Mouse (Mus musculus): ENCODE measurements around the gene Cldn10. TPM values are rescaled to one million over a fixed set of nuclear protein-coding genes. Genes with fewer than 3 reads are reported as not detected.
"Not testable (repeated sequence)": the region's sequence is repeated elsewhere in the genome, so short reads cannot be mapped to it uniquely, and the experiment has no call there.

Gene Cldn10
- total RNA-seq, 2 experiments from 2014 or later: 24.6 to 28.3 TPM

DNA sequence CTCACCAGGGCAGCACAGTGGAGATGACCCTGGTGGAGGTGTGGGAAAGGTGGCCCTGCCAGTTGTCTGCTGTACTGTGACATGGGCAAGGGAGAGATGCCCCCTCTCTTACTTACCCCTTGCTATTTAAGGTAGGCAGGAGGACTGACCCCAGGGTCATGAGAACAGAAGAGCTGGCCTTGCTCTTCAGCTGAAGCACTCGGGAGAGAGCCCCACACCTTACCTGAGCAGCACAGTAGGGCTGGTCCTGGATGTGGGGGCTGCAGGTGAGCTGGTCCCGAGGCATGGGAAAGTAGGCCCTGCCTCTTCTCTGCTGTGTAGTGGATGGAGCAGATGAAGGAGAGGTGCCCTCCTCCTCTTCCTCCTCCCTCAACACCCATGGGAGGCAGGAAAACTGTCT, 11.3 kb upstream of the Cldn10 start:
- intact Hi-C loops (cut with DNase I): loop anchor here (5.0 kb wide), 1 partner anchor 41 kb away; no protein-coding TSS in a partner anchor
- no peak for DNase-seq (ENCODE audit: low spot score in 2 of 2)

DNA sequence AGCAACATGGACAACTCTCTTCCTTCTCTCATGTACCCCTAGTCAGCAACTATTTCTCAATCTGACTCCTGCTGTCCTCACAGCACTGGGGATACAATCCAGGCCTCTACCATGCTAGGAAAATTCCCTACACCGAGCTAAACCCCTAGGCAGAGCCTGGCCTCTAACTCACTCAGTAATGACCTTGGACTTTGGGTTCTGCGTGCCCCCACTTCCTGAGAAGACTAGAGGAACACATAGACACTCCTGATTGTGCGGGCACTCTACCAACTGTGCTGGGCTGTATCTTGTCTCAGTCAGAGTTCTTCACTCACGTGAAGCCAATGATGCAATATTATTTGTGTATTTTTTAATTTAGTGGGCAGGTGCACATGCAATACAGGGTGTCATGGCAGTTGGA, 10.2 kb upstream of the Cldn10 start:
- no peak for DNase-seq (ENCODE audit: low spot score in 2 of 2)
- intact Hi-C loops (cut with DNase I): loop anchor here (5.0 kb wide), 1 partner anchor 40 kb away; no protein-coding TSS in a partner anchor

DNA sequence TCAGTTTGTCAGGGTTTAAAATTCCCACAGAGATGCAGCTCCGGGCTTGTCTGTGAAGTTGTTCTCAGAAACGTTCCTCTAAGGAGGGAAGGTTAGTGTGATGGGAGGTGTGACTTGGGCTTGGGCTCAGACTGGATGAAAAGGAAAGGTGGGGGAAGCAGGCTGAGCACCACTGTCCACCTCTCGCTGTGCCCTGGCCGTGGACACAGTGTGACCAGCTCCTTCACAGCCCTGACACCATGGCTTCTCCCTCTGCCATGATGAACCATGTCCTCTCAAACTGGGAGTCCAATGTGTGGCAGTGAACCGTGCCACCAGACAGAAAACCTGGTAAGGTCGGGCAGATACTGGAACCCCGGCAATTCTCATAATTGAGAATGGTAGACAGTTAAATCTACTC, 6.1 kb upstream of the Cldn10 start:
- intact Hi-C loops (cut with DNase I): no loop called here
- no peak for DNase-seq (ENCODE audit: low spot score in 2 of 2)

DNA sequence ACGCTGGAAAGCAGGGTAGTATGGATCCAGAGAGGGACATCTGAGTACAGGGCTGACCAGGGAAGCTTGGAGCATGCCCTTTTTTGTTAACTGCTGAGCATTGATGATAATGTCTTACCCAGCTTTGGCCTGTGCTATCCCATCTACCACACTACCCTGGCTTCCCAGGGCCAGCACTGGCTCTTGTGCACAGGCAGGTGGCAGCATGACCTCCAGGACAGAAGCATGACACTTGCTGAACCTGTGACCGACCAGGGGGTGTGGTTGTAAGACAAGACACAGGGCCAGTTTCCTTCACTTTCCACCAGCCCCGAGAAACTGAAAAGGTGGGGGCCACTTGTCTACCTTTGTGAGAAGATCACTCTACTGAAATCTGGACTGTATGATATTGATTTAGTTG, 5.5 kb upstream of the Cldn10 start:
- intact Hi-C loops (cut with DNase I): no loop called here
- DNase-seq (ENCODE audit: low spot score in 2 of 2): no peak

DNA sequence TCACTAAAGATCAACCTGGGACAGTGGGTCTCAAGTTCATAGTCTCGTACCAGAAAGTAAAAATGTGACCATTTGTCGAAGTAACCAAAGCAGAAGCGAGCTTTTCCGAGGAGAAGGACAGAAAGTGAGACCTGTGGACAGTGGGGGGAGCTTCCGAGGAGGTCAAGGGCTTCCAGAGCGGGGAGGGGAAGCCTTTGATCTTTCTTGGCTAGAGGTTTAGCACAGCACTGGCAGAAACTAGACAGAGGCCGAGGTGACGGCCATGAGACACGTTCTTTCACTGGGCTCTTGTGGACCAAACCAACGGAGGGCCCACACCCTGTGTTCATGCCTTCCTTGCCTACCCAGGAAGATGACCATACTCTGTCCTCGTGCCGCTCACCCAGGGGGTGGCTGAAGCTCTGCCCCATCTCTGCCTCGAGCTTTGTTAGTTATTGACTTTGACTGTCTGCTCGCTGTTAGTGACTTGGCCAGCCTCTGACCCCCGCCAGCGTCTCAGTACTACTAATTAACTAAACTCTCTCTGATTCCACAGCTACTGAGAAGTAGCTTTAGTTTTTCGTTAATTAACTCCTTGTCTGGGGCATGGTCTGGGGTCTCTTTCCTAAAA, 4.3 kb upstream of the Cldn10 start:
- no peak for DNase-seq (ENCODE audit: low spot score in 2 of 2)
- intact Hi-C loops (cut with DNase I): no loop called here

DNA sequence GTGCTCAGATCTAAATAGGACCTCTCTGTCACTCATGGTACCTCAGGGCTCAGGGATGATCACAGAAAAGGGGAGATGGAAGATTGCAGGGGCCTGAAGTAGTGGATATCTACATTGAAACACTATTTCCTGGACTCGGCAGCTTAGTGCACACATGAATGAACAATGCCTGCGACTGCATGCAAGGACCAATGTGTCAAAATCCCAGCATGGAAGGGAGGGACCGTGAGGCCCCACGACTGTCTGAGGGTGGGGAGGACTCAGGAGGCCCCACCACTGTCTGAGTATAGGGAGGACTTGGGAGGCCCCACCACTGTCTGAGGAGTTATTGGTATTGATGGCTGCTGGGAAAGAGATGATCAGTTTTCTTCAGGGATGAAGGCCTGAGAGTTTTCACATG, 2.5 kb downstream of the Cldn10 start:
- intact Hi-C loops (cut with DNase I): no loop called here
- no peak for DNase-seq (ENCODE audit: low spot score in 2 of 2)

DNA sequence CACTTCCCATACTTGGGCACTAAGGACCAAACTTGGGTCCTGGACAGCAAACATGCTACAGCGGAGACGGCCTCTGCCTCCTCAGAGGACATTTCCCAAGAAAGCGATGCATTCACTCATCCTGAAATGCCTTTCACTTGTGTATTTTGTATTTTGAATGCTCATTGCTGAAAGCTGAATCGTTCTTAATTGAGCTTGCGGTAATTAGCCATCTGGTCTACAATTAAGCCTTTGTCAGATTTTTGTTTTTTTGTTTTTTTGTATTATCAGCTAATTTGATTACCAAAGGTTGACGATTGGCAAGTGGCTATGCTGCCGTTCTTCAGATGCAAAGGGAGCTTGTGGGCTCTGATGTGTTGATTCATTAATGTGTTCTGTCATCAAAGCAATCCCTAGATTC, 5.2 kb downstream of the Cldn10 start:
- intact Hi-C loops (cut with DNase I): no loop called here

DNA sequence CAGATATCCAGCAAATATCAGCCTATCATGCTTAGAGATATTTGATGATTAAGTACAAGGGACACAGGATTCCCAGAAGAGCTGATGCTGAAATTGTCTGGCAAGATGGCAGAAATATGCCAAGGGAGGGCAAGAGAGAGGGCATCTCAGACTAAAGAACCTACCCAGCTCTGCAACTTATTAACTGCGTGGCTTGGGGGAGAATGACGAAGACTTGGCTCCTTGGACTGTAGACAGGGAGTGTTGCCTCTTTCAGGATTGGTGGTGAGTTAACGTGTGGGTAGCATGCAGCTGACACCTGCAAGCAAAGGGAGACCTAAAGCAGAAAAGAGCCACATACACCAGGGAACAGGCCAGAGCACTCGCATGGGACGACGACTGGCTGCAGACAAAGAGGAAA, 5.7 kb downstream of the Cldn10 start:
- intact Hi-C loops (cut with DNase I): no loop called here
- no peak for DNase-seq (ENCODE audit: low spot score in 2 of 2)

More for the DNA sequence above, 5.2 kb downstream of the Cldn10 start:
- no peak for DNase-seq (ENCODE audit: low spot score in 2 of 2)

DNA sequence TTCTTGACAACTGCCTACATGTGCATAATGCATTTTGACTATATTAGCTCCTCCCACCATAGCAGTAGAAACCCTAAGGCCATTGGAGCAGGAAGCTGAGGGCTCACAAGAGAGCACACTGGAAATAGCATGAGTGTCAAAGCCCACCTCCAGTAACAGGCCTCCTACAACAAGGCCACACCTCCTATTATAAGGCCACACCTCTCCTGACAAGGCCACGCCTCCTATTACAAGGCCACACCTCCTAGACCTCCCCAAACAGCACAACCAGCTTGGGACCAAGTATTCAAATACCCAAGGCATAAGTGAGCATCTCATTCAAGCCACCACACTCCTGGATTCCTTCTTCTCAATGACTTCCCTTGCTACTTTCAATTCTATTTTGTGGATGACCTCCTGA, 6.5 kb downstream of the Cldn10 start:
- DNase-seq (ENCODE audit: low spot score in 2 of 2): no peak
- intact Hi-C loops (cut with DNase I): no loop called here

DNA sequence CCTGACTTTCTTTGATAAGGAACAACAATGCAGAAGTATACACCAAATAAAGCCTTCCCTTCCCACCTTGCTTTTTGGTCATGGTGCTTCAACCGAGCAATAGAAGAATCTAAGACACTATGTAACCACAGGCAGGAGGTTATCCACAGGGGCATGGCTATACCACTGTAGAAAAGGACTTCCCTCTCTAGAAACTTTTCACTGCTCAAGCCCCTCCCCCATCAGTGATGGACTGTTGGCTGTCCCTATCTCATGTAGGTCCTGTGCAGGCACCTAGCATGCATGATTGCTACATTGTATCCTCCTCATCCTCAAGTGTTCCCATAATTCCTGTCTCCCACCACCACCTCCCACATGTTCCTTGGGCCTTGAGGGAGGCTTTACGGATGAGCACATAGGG, 7.2 kb downstream of the Cldn10 start:
- DNase-seq (ENCODE audit: low spot score in 2 of 2): no peak
- intact Hi-C loops (cut with DNase I): no loop called here

DNA sequence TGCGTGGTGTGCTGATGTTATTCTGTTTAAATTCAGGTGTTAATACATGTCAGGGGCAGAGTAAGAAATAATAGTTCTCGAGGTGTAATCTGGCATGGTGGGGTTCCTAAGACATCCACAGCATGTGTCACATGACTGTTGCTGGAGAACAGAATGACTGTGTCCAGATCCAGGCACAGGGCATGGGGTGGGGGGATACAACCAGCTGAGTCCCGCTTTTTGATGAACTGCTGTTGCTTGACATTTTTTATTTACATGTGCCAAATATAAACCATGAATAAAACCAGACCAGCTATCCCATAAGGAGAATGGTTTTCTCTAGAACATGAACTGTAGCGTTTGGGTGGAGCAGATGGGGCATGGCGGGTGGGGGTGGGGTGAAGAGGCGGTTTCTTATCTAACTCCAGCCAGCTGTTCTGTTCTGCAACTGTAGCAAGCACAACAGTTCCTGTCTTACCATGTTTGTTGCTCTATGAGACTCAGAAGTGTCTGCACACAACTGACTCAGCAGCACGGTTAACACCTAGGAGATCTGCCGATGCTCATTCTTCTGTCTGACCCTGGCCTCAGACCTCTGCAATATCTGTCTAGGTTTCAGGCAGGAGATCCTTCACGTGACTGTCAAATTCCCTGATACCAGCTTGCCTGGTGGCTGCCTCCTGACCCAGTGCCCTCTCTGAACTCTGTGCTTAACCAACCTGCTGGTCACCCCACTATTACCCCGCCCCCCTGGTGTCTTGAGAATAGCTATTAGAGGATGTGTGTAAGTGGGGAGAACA, 8.4 kb downstream of the Cldn10 start:
- no peak for DNase-seq (ENCODE audit: low spot score in 2 of 2)
- intact Hi-C loops (cut with DNase I): no loop called here

DNA sequence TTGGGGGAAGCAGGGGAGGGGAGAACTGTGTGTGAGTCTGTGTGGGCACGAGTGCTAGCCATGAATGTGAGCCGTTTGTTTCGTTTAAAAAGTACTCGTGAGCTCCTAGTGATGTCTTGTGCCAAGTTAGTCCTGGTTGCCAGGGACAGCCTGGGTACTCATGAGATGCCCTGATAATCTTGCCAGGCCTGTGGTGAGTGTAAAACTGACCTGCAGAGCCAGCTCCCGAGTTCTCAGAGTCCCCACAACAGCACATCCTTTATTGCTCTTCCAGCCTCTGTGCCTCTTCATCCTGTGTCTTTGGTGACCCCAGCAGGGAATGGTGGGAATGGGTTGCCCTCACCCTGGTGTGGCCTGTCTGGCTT, 9.0 kb downstream of the Cldn10 start:
- intact Hi-C loops (cut with DNase I): no loop called here

DNA sequence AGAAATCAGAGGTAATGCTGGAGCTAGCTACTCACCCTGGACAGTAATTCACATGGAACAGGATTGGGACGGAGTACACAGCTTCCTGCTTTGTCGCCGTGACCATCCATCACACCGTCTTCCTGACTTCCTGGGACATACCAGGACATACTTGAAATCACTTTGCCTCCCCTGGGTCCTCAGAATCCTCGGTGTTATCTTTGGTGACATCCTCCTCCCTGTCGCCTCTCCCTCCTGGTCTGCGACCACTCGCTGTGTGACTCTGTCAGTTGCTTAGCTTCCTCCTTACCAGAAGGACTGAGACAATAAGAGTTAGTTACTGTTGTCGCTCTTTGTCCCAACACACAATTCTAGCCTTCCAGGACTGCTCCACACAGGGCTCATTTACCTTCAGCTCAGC, 9.6 kb downstream of the Cldn10 start:
- intact Hi-C loops (cut with DNase I): no loop called here
- DNase-seq (ENCODE audit: low spot score in 2 of 2): no peak

More for the DNA sequence above, 9.0 kb downstream of the Cldn10 start:
- DNase-seq (ENCODE audit: low spot score in 2 of 2): no peak

DNA sequence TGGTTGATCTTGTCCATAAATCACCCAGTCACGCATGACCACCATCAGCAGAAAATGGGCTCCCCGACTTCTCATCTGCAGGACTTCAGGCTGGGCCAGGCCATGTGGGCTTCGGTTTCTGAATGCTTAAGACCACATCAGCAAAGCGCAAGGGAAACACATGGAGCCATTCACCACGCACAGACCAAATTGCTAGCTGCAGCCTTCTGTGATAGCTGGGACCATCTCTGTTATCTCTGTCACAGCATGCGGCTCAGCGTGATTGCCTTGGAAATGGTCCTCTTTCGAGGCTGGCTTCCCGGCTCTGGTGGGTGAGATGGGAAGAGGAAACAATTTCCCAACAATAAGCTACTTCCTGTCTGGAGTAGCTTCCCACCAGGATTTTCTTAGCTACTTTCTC, 12.2 kb downstream of the Cldn10 start:
- intact Hi-C loops (cut with DNase I): no loop called here
- no peak for DNase-seq (ENCODE audit: low spot score in 2 of 2)

DNA sequence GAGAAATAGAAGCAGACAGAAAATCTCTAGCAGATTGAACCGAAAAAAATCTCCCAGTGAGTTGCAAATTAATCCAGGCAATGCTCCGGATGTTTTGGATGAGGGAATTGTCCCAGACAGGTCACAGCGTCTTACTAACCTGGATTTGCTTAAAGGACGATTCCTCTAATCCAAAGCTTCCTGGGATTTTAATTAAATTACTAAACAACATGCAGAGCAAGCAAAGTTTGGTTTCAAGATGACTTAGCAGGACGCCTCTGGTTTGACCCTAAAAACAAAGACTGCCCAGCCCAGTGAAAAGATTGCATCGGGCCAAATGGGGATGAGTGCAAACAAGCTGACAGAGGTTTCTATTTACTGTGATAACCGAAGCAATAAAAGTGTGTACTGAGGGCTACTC, 16.2 kb downstream of the Cldn10 start:
- intact Hi-C loops (cut with DNase I): no loop called here

DNA sequence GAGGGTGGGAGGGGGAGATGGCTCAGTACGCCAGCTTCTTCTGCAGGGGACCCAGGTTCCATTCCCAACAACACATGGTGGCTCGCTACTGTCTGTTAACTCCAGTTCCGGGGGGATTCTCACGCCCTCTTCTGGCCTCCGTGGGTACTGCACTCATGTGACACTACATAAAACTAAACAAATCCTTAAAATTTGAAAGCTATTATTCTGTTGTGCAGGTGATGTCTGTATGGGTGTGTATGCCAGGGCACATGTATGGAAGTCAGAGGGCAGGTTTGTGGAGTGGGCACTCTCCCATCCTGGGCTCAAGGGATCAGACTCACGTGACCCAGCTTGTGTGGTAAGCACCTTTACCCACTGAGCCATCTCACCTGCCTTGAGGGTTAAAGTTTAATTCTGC, 16.6 kb downstream of the Cldn10 start:
- intact Hi-C loops (cut with DNase I): no loop called here
- no peak for DNase-seq (ENCODE audit: low spot score in 2 of 2)

More for the DNA sequence above, 16.2 kb downstream of the Cldn10 start:
- no peak for DNase-seq (ENCODE audit: low spot score in 2 of 2)

DNA sequence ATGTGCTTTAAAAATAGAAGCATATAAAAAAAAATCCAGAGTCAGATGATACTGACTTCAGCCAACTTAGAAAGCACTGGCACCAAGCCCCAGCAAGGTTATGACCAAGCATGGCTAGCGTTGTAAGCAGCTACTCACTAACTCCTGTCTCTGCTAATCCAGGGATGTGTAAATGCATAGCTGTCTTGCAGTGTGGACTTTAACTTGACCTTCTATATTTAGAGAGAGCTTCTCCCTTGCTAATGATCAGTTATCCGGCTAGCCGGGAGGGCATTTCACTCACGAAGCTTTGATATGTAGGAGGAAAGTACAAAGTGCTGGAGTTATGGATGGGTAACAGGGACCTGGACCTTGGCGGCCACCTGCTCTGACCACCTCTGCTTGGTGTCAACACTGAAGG, 19.9 kb downstream of the Cldn10 start:
- no peak for DNase-seq (ENCODE audit: low spot score in 2 of 2)
- intact Hi-C loops (cut with DNase I): no loop called here

DNA sequence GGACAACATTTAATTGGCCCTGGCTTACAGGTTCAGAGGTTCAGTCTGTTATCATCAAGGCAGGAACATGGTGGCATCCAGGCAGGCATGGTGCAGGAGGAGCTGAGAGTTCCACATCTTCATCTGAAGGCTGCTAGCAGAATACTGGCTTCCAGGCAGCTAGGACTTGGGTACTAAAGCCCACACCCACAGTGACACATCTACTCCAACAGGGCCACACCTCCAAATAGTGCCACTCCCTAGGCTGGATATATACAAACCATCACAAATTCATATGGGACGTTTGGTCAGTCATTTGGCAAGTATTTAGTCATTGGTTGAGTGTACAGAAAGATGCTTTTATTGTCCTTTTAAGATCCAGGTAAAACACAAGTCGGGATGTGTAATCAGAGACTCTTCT, 20.5 kb downstream of the Cldn10 start:
- DNase-seq (ENCODE audit: low spot score in 2 of 2); intact Hi-C loops (cut with DNase I): not testable (repeated sequence)

DNA sequence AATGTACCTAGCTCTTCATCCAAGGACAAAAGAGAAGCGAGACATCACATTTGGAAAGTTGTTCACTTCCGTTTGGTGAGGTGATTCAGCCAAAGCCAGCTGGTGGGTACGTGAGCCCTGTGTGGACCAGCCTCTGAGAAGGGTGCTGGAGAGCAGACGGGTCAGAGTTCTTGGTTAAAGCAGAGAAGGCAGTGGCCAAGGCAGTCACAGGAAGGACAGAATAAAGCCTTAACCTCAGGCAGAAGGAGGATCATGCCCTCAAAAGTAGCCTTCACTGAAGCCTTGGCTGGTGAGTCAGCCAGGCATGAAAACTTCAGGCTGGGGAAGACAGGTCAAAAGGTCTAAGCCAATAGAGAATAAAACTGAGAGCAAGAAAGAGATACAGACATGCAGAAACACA, 22.0 kb downstream of the Cldn10 start:
- intact Hi-C loops (cut with DNase I): no loop called here
- DNase-seq (ENCODE audit: low spot score in 2 of 2): no peak

DNA sequence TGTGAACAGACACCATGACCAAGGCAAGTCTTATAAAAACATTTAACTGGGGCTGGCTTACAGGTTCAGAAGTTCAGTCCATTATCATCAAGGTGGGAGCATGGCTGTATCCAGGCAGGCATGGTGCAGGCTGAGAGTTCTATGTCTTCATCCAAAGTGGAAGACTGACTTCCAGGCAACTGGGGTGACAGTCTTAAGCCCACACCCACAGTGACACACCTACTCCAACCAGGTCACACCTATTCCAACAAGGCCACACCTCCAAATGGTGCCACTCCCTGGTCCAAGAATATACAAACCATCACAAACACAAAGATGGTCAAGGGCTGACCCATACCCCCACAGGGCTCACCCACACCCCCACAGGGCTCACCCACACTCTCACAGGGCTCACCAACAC, 23.5 kb downstream of the Cldn10 start:
- intact Hi-C loops (cut with DNase I); DNase-seq (ENCODE audit: low spot score in 2 of 2): not testable (repeated sequence)

DNA sequence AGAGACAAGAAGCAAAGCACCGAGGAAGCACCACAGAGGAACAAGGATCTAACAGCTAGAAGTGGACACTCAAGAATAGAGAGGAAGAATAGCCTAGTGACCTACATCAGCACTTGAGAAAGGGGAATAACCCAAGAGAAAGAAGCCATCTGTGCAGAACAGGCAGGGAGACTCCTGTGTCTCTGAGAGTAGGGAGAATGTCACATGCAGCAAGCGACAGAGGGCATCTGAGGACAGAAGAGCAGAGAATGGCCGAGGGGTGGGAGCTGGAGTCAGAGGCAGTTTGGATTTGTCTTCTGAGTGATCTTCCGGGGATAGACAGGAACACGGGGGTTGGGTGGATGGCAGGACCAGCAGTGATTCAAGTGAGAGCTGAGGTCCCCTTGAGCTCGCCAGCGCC, 25.4 kb downstream of the Cldn10 start:
- DNase-seq (ENCODE audit: low spot score in 2 of 2): no peak
- intact Hi-C loops (cut with DNase I): no loop called here

All from left cerebral cortex, postnatal 36 days (tissue).